Mouse (Mus musculus) lung, postnatal 14 days (tissue): ENCODE results near the gene Snx21.

Source experiments
- DNase-seq: peaks from one replicate; pipeline ENCODE4 v3.0.0; 2021

Gene Snx21

GRCm38 (mm10) chr2:164771123-164771522, 14.5 kb upstream of the Snx21 start:
- no peak for DNase-seq

- no peak for DNase-seq
Measured at GRCm38 (mm10) chr2:164773229-164773988, 12.2 kb upstream of the Snx21 start.

- no peak for DNase-seq
Measured at GRCm38 (mm10) chr2:164773989-164774364, 11.6 kb upstream of the Snx21 start.

- no peak for DNase-seq
Measured at GRCm38 (mm10) chr2:164776130-164776529, 9.5 kb upstream of the Snx21 start.

- DNase-seq, result no peak
Measured at GRCm38 (mm10) chr2:164776801-164777200, 8.8 kb upstream of the Snx21 start.

GRCm38 (mm10) chr2:164777246-164778014, 8.2 kb upstream of the Snx21 start:
- DNase-seq, result no peak

GRCm38 (mm10) chr2:164778015-164778287, 7.7 kb upstream of the Snx21 start:
- DNase-seq, result no peak

- no peak for DNase-seq
Measured at GRCm38 (mm10) chr2:164778809-164779208, 6.8 kb upstream of the Snx21 start.

- DNase-seq, result no peak
Measured at GRCm38 (mm10) chr2:164779481-164780086, 6.0 kb upstream of the Snx21 start, which contains the start of gene Tnnc2. Tnnc2 (minus strand) TSS chr2:164779967.

GRCm38 (mm10) chr2:164781876-164782275, 3.7 kb upstream of the Snx21 start:
- DNase-seq, result no peak

GRCm38 (mm10) chr2:164783926-164784581, 1.6 kb upstream of the Snx21 start:
- DNase-seq, result no peak

- DNase-seq, result no peak
Measured at GRCm38 (mm10) chr2:164784869-164785420, 678 bp upstream of the Snx21 start.

- DNase-seq, result peak; percentile 28
Measured at GRCm38 (mm10) chr2:164786388-164786885, 814 bp downstream of the Snx21 start.

GRCm38 (mm10) chr2:164787032-164787431, 1.4 kb downstream of the Snx21 start:
- no peak for DNase-seq

- no peak for DNase-seq
Measured at GRCm38 (mm10) chr2:164787779-164788178, 2.2 kb downstream of the Snx21 start.

GRCm38 (mm10) chr2:164788411-164788810, 2.8 kb downstream of the Snx21 start:
- no peak for DNase-seq

- peak; percentile 49 for DNase-seq
Measured at GRCm38 (mm10) chr2:164790451-164790850, 4.8 kb downstream of the Snx21 start.

GRCm38 (mm10) chr2:164791841-164792261, 6.2 kb downstream of the Snx21 start:
- DNase-seq, result no peak

- no peak for DNase-seq
Measured at GRCm38 (mm10) chr2:164792400-164793190, 7.0 kb downstream of the Snx21 start.

- peak; percentile 63 for DNase-seq
Measured at GRCm38 (mm10) chr2:164793236-164793635, 7.6 kb downstream of the Snx21 start.

- DNase-seq, result no peak
Measured at GRCm38 (mm10) chr2:164793772-164794171, 8.1 kb downstream of the Snx21 start.

- peak; percentile 93 for DNase-seq
Measured at GRCm38 (mm10) chr2:164794293-164794692, 8.7 kb downstream of the Snx21 start.
